Mouse (Mus musculus) gastrocnemius, adult 2 months (tissue): ENCODE measurements around the gene Dclre1c. TPM values are rescaled to one million over a fixed set of nuclear protein-coding genes. Genes with fewer than 3 reads are reported as not detected.

Source experiments
- DNase-seq: peaks from one replicate; pipeline ENCODE4 v3.0.0; 2022
- H3K27ac ChIP-seq: fragments of 200-600 bp; 2 replicates; pipeline ENCODE4 v1.8.1; 2022; ENCODE audit warnings: mild to moderate bottlenecking
- H3K4me3 ChIP-seq: fragments of 200-600 bp; 2 replicates; pipeline ENCODE4 v1.8.1; 2022; ENCODE audit warnings: mild to moderate bottlenecking, moderate library complexity
- CTCF ChIP-seq: fragments of 200-600 bp; IDR thresholded peaks from 2 replicates; pipeline ENCODE4 v1.8.1; 2022; ENCODE audit warnings: antibody characterized with exemption, mild to moderate bottlenecking, moderate library complexity
- intact Hi-C: fragments of 180-260 bp; cut with DNase I; formaldehyde crosslinking; loops from one replicate; pipeline ENCODE4 v1.15.1; 2025
- total RNA-seq, 2 experiments: library from RNA; stranded (reverse); gene quantifications; 2 replicates each; pipeline ENCODE4 v1.2.3; 2021

The Dclre1c gene
- total RNA-seq, 2 experiments from 2014 or later: 2.3 to 3.5 TPM

- no peak overlapping the region for H3K4me3 ChIP-seq
- TF ChIP-seq CTCF: no peak
- H3K27ac ChIP-seq: no peak overlapping the region
- intact Hi-C loops: no loop called here
- DNase-seq: no peak
Observed at GRCm38 (mm10) chr2:3430956-3431355, 7.0 kb downstream of the Dclre1c start.

DNA sequence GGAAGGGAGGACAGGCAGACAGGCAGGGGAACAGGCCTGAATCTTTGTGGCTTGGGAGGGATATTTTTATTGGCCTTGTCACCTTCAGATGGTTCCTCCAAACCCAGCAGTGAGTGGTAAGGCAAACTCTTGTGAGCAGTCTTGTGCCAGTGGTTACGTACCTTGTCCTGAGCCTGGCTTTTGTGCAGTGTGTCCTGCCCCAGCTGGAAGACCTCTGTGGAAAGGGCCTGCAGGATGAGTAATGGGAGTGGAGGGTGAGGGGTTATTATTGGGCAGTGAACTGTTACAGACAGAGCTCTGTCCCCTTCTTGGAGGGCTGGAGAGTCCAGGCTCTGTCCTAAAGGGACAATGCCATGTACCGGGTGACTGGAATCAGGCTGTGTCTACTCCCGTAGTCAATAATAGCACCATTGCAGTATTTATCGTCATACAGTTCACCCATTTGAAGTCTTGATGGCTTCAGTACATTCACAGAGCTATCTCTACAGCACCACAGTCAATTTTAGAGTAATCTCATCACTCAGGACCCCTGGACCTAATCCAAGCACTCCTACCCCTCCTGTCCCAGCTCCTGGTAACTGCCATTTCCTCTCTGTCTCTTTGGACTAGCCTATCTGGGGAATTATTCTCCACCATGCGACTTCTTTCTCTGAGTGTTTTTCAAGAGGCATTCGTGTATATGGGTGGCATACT is 11.6 kb downstream of the Dclre1c start:
- TF ChIP-seq CTCF: no peak
- H3K4me3 ChIP-seq: no peak overlapping the region
- no peak for DNase-seq
- intact Hi-C loops: no loop called here
- no peak overlapping the region for H3K27ac ChIP-seq

GRCm38 (mm10) chr2:3437956-3438355 is 14.0 kb downstream of the Dclre1c start:
- intact Hi-C loops: no loop called here
- Histone ChIP-seq H3K27ac (no peak overlapping the region), H3K4me3 (no peak overlapping the region)
- DNase-seq: no peak
- no peak for TF ChIP-seq CTCF

- no peak for TF ChIP-seq CTCF
- Histone ChIP-seq H3K27ac (no peak overlapping the region), H3K4me3 (no peak overlapping the region)
- intact Hi-C loops: no loop called here
- no peak for DNase-seq
Observed at GRCm38 (mm10) chr2:3444206-3444605, 20.3 kb downstream of the Dclre1c start.

DNA sequence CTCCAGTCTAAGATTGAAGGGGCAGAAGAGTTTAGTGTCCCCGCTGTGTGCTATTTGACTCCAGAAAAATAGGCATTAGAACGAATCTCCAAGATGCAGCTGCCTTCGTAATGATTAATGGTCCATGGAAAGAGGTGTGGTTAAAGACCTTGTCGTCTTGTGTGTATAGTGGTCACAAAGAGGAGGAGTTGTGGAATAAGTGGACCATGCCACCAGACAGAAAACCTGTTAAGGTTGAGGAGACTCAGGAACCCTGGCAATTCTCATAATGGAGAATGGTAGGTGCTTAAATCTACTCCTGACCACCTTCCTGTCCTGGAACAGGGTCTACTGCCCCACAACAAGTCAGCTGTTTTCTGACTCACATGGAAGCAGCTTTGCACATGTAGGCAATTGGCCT is 22.1 kb downstream of the Dclre1c start:
- DNase-seq: no peak
- Histone ChIP-seq H3K4me3 (no peak overlapping the region), H3K27ac (no peak overlapping the region)
- no peak for TF ChIP-seq CTCF
- intact Hi-C loops: no loop called here

DNA sequence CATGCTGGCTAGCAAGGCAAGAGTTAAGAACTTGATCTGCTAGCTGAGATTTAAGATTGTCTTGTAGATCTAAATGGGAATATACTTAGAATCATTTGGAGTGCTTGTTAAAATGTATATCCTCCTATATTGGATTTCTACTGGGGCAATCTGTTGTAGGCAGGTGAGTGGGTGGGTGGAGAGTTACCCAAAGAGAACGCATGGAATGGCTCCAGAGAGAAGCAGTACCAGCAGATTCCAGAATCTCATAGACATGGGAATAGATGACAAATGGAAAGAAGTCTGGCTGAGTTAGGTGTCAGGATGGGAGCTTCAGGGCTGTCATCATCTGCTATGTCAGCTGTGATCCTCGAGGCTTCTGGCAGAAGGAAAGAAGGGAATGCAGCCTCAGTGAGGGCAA is 25.5 kb downstream of the Dclre1c start:
- DNase-seq: no peak
- intact Hi-C loops: no loop called here
- Histone ChIP-seq H3K27ac (no peak overlapping the region), H3K4me3 (no peak overlapping the region)
- TF ChIP-seq CTCF: no peak

DNA sequence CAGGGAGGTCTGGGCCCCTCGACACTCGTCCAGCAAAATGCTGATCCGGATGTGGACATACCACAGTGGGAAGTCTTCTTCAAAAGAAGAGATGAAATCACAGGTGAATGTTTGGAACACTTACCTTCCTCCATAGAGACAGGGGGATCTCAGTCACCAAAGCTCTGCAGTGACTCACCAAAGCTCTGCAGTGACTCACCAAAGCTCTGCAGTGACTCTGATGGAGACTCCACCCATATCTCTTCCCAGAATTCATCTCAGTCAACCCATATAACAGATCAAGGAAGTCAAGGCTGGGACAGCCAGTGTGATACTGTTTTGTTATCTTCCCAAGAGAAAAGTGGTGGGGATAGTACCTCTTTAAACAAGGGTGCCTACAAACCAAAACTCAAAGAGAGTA is 29.2 kb downstream of the Dclre1c start:
- no peak overlapping the region for H3K27ac ChIP-seq
- no peak for TF ChIP-seq CTCF
- no peak overlapping the region for H3K4me3 ChIP-seq
- DNase-seq: no peak
- intact Hi-C loops: no loop called here

DNA sequence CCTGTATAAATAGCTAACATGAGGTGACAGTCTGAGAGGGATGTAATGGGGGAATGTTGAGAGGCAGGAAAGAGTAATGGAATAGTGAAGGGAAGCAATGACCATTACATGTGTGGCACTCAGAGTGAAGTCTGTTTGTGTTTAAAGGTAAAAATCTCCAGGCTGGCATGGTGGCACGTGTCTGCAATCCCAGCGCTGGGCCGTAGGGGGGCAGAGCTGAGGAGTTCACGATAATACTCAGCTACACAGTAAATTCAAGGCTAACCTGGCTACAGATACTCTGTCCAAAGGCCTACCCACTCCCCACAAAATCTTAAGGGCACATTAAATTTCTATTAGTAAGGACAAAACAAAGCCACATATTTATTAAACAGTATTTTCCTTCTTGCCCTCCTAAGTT is 32.7 kb downstream of the Dclre1c start:
- intact Hi-C loops: no loop called here
- no peak for TF ChIP-seq CTCF
- H3K4me3 ChIP-seq: no peak overlapping the region
- no peak for DNase-seq
- no peak overlapping the region for H3K27ac ChIP-seq

GRCm38 (mm10) chr2:3473891-3474290 is 50.0 kb downstream of the Dclre1c start:
- intact Hi-C loops: no loop called here
- Histone ChIP-seq H3K27ac (no peak overlapping the region), H3K4me3 (peak overlapping the region; percentile 99)
- DNase-seq: no peak
- no peak for TF ChIP-seq CTCF

GRCm38 (mm10) chr2:3474361-3474805 is 50.5 kb downstream of the Dclre1c start:
- peak overlapping the region; percentile 99 for H3K4me3 ChIP-seq
- H3K27ac ChIP-seq: peak overlapping the region; percentile 84
- intact Hi-C loops: no loop called here
- DNase-seq: peak; percentile 67
- no peak for TF ChIP-seq CTCF

GRCm38 (mm10) chr2:3474861-3475283 is 50.9 kb downstream of the Dclre1c start, which contains the start of gene Suv39h2:
Gene Suv39h2 (minus strand): TSS chr2:3475031.
- peak within 1 kb of the TSS; percentile 99 for H3K4me3 ChIP-seq
- DNase-seq: peak; percentile 99
- H3K27ac ChIP-seq: peak within 1 kb of the TSS; percentile 84
- intact Hi-C loops: loop anchor here (5.0 kb wide), 2 partner anchors 37 to 53 kb away; partner anchors contain the start of genes Cdnf, Dclre1c, Gm45902 and Hspa14
- no peak for TF ChIP-seq CTCF

DNA sequence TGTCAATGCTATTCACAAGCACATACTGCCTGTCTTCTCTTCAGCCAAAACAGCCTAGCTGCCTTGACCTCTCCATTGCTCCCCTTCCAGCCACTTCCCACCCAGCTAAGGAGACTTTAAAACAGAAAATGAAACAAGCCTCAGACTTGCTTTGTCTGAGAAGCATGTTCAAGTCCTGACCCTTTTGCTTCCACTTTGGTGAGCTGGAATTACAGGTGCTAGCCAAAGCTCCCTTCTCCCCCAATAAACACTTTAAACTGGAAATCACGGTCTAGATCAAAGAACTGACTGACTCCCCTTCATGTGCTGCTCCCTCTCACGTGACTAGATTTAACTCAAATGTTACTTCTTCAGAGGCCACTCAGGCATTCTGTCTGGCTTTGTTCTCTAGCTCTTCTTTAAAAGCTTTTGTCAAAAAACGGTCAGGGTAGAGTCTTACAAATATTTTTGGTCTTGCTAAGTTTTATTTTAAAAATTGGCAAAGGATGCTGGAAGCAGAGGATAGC is 51.9 kb downstream of the Dclre1c start:
- intact Hi-C loops: loop anchor here (5.0 kb wide), 2 partner anchors 37 to 53 kb away; partner anchors contain the start of genes Cdnf, Dclre1c, Gm45902 and Hspa14

GRCm38 (mm10) chr2:3480239-3480638 is 56.3 kb downstream of the Dclre1c start:
- H3K4me3 ChIP-seq: no peak overlapping the region
- intact Hi-C loops: no loop called here
- no peak overlapping the region for H3K27ac ChIP-seq
- TF ChIP-seq CTCF: no peak
- no peak for DNase-seq

More for the DNA sequence above, 51.9 kb downstream of the Dclre1c start:
- Histone ChIP-seq H3K27ac (peak overlapping the region; percentile 84), H3K4me3 (peak overlapping the region; percentile 99)
- DNase-seq: no peak
- no peak for TF ChIP-seq CTCF

GRCm38 (mm10) chr2:3489816-3490215 is 65.9 kb downstream of the Dclre1c start:
- DNase-seq: no peak
- TF ChIP-seq CTCF: no peak
- no peak overlapping the region for H3K27ac ChIP-seq
- intact Hi-C loops: no loop called here
- H3K4me3 ChIP-seq: no peak overlapping the region
